Mouse (Mus musculus) MEL (cell line): ENCODE results near the gene Rhbdl3.

Source experiments
- CHD2 ChIP-seq: IDR thresholded peaks from 2 replicates; pipeline ENCODE4 v1.6.1; 2011; ENCODE audit warnings: low read length, improper control_type of control experiment
- CTCF ChIP-seq, 3 experiments: IDR thresholded peaks in 2 of 3; conservative IDR thresholded peaks in 1 of 3; 2 replicates each; pipeline ENCODE4 v1.5.1; 2011 to 2012; ENCODE audit warnings: low read length in 3 of 3, low read depth in 2 of 3, mild to moderate bottlenecking in 2 of 3, improper control_type of control experiment in 1 of 3, inconsistent platforms in 1 of 3, mixed read lengths in 1 of 3, moderate library complexity in 1 of 3; ENCODE audit not compliant: control insufficient read depth in 1 of 3, insufficient read depth in 1 of 3, poor library complexity in 1 of 3, severe bottlenecking in 1 of 3
- GABPA ChIP-seq: IDR thresholded peaks from 2 replicates; pipeline ENCODE4 v1.6.1; 2012; ENCODE audit warnings: low read depth, mild to moderate bottlenecking, inconsistent platforms, low read length, improper control_type of control experiment, moderate library complexity
- GATA1 ChIP-seq: IDR thresholded peaks from 2 replicates; pipeline ENCODE4 v1.6.1; 2011; ENCODE audit warnings: low read depth, low read length, improper control_type of control experiment
- JUND ChIP-seq: IDR thresholded peaks from 2 replicates; pipeline ENCODE4 v1.6.1; 2011; ENCODE audit warnings: low read depth, mild to moderate bottlenecking, improper control_type of control experiment, low read length
- MAX ChIP-seq: IDR thresholded peaks from 2 replicates; pipeline ENCODE4 v1.6.1; 2011; ENCODE audit warnings: low read length, improper control_type of control experiment
- POLR2A ChIP-seq, 2 experiments: IDR thresholded peaks; 2 replicates each; pipeline ENCODE4 v1.6.1; 2011 to 2012; ENCODE audit warnings: low read length in 2 of 2, mild to moderate bottlenecking in 2 of 2, control low read depth in 1 of 2, improper control_type of control experiment in 1 of 2, low read depth in 1 of 2, moderate library complexity in 1 of 2; ENCODE audit not compliant: control insufficient read depth in 1 of 2, insufficient read depth in 1 of 2, poor library complexity in 1 of 2
- UBTF ChIP-seq: IDR thresholded peaks from 2 replicates; pipeline ENCODE4 v1.6.1; 2012; ENCODE audit warnings: low read depth, mild to moderate bottlenecking, inconsistent platforms, low read length, improper control_type of control experiment, moderate library complexity, borderline replicate concordance; ENCODE audit not compliant: insufficient read depth

DNA sequence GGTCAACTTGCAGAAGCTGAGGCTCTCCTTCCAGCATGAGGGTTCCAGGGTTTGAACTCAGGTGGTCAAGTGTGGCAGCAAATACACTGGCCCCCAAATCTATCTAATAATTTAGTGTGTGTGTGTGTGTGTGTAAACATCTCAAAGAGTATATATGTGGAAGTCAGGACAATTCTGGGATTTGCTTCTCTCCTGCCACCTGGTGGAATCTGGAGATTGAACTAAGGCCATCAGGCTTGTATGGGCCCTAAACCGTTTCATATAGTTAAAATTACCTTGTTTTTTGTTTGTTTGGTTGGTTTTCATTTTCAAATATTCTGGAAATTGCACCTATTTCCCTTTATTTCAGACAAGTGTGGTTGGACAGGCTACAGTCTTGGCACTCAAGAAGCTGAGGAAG, 68.2 kb downstream of the Rhbdl3 start:
- no peak for TF ChIP-seq MAX
- TF ChIP-seq CHD2 = no peak
- TF ChIP-seq POLR2A (IDR thresholded peaks at IDR 0.05; ENCODE audit: control insufficient read depth in 1 of 2, insufficient read depth in 1 of 2, low read depth in 1 of 2, low read length in 2 of 2, poor library complexity in 1 of 2) = no peak
- no peak for TF ChIP-seq GABPA
- TF ChIP-seq GATA1 = no peak
- no peak for TF ChIP-seq JUND
- TF ChIP-seq UBTF = no peak
- no peak for TF ChIP-seq CTCF (IDR thresholded peaks at IDR 0.05 in 2 of 3, conservative IDR thresholded peaks at IDR 0.05 in 1 of 3; ENCODE audit: control insufficient read depth in 1 of 3, insufficient read depth in 1 of 3, low read depth in 2 of 3, low read length in 3 of 3, poor library complexity in 1 of 3, severe bottlenecking in 1 of 3)
